Mouse (Mus musculus): ENCODE results near the gene Snapc2.

GRCm38 (mm10) chr8:4256911-4257310 is 4.0 kb downstream of the Snapc2 start:
- TF ChIP-seq CTCF (IDR thresholded peaks at IDR 0.05; ENCODE audit: low read depth), result no peak
- TF ChIP-seq EP300 (IDR thresholded peaks at IDR 0.05; ENCODE audit: low read depth), result no peak
